Mouse (Mus musculus) limb, embryonic 11.5 days (tissue): ENCODE measurements around the gene Vamp5. TPM values are rescaled to one million over a fixed set of nuclear protein-coding genes. Genes with fewer than 3 reads are reported as not detected.

Experiments used
- ATAC-seq: fragments of 200-750 bp; cut with Nextera tagmentation; 2 replicates; pipeline ENCODE4 v1.8.0; 2017; ENCODE audit warnings: low read depth; ENCODE audit not compliant: insufficient number of reproducible peaks, low FRiP score, low TSS enrichment
- DNase-seq: peaks from one replicate; pipeline ENCODE4 v3.0.0-alpha.2; 2015; ENCODE audit warnings: low spot score
- H3K27ac ChIP-seq: fragments of 300-500 bp; sonication (generic); replicated peaks from 2 replicates; pipeline ENCODE4 v1.5.1; 2014; ENCODE audit warnings: low read depth, mild to moderate bottlenecking, low read length
- H3K27me3 ChIP-seq: fragments of 300-500 bp; sonication (generic); 2 replicates; pipeline ENCODE4 v1.6.1; 2014; ENCODE audit warnings: mild to moderate bottlenecking, low read length, mixed read lengths; ENCODE audit not compliant: control insufficient read depth, insufficient read depth
- H3K36me3 ChIP-seq: fragments of 300-500 bp; sonication (generic); 2 replicates; pipeline ENCODE4 v1.6.1; 2014; ENCODE audit warnings: mild to moderate bottlenecking, low read length, moderate library complexity, mixed read lengths; ENCODE audit not compliant: control insufficient read depth, insufficient read depth
- H3K4me1 ChIP-seq: fragments of 300-500 bp; sonication (generic); 2 replicates; pipeline ENCODE4 v1.6.1; 2014; ENCODE audit warnings: low read length, mixed read lengths; ENCODE audit not compliant: control insufficient read depth, insufficient read depth
- H3K4me2 ChIP-seq: fragments of 300-500 bp; sonication (generic); 2 replicates; pipeline ENCODE4 v1.6.1; 2014; ENCODE audit warnings: low read depth, mild to moderate bottlenecking, moderate library complexity; ENCODE audit not compliant: severe bottlenecking
- H3K4me3 ChIP-seq: fragments of 300-500 bp; sonication (generic); 2 replicates; pipeline ENCODE4 v1.5.1; 2014; ENCODE audit warnings: low read depth, low read length
- H3K9ac ChIP-seq: fragments of 300-500 bp; sonication (generic); 2 replicates; pipeline ENCODE4 v1.6.1; 2014; ENCODE audit warnings: mild to moderate bottlenecking, low read length
- H3K9me3 ChIP-seq: fragments of 300-500 bp; sonication (generic); 2 replicates; pipeline ENCODE4 v1.6.1; 2016; ENCODE audit warnings: low read length; ENCODE audit not compliant: control insufficient read depth
- WGBS: fragments of 180-500 bp; shearing (Covaris S2); extraction: QIAGEN DNeasy Blood & Tissue Kit; methylation state at CpG from one replicate; pipeline ENCODE4 v1.1.7; 2014; 5-methylcytosine and 5-hydroxymethylcytosine counted together
- polyA plus RNA-seq: library from polyadenylated mRNA; unstranded; fragments of >200 nt; fragmentation: Nextera tagmentation; extraction: Ambion mirVana; gene quantifications from 2 replicates; pipeline ENCODE4 v1.2.1, GENCODE M21; 2014

The Vamp5 gene
- polyA plus RNA-seq, 1 experiment from 2014 or later, result 17.0 TPM

GRCm38 (mm10) chr6:72333111-72333510 lies 47.2 kb downstream of the Vamp5 start:
- DNase-seq (no peak), ATAC-seq (no peak)
- peaks cover 22% of the 10 kb centered on the region for H3K36me3 ChIP-seq
- no peak overlapping the region for H3K4me2 ChIP-seq
- no peaks in the 10 kb centered on the region for H3K4me1 ChIP-seq
- H3K27ac ChIP-seq, result no peak overlapping the region
- no peaks in the 10 kb centered on the region for H3K9me3 ChIP-seq
- no peak overlapping the region for H3K4me3 ChIP-seq
- 82% methylated on average over 5 of the region's 5 CpGs for WGBS
- H3K27me3 ChIP-seq, result no peaks in the 10 kb centered on the region
- H3K9ac ChIP-seq, result no peak overlapping the region

- Histone ChIP-seq H3K4me2 (no peak overlapping the region), H3K36me3 (peaks cover 27% of the 10 kb centered on the region), H3K27me3 (no peaks in the 10 kb centered on the region), H3K9ac (no peak overlapping the region), H3K4me1 (no peaks in the 10 kb centered on the region), H3K27ac (no peak overlapping the region), H3K4me3 (no peak overlapping the region), H3K9me3 (no peaks in the 10 kb centered on the region)
- no peak for ATAC-seq
- DNase-seq, result no peak
- WGBS, result 94% methylated on average over 4 of the region's 4 CpGs
Measured at GRCm38 (mm10) chr6:72330133-72330532, 50.1 kb downstream of the Vamp5 start.

- Histone ChIP-seq H3K36me3 (peaks cover 29% of the 10 kb centered on the region), H3K4me1 (no peaks in the 10 kb centered on the region), H3K27ac (no peak overlapping the region), H3K27me3 (no peaks in the 10 kb centered on the region), H3K9me3 (no peaks in the 10 kb centered on the region), H3K9ac (no peak overlapping the region), H3K4me3 (no peak overlapping the region), H3K4me2 (no peak overlapping the region)
- no peak for ATAC-seq
- DNase-seq, result no peak
- WGBS, result 91% methylated on average over 5 of the region's 5 CpGs
Measured at GRCm38 (mm10) chr6:72329019-72329418, 51.2 kb downstream of the Vamp5 start.

- Histone ChIP-seq H3K4me1 (no peaks in the 10 kb centered on the region), H3K9me3 (no peaks in the 10 kb centered on the region), H3K4me3 (no peak overlapping the region), H3K36me3 (peaks cover 22% of the 10 kb centered on the region), H3K9ac (no peak overlapping the region), H3K4me2 (no peak overlapping the region), H3K27ac (no peak overlapping the region), H3K27me3 (no peaks in the 10 kb centered on the region)
- DNase-seq (no peak), ATAC-seq (no peak)
- WGBS, result 82% methylated on average over 6 of the region's 6 CpGs
Measured at GRCm38 (mm10) chr6:72326274-72326673, 54.0 kb downstream of the Vamp5 start.

- Histone ChIP-seq H3K9ac (no peak overlapping the region), H3K4me3 (no peak overlapping the region), H3K36me3 (peaks cover 21% of the 10 kb centered on the region; the same call in 1 of the 2 replicates), H3K4me2 (no peak overlapping the region), H3K27ac (no peak overlapping the region), H3K9me3 (no peaks in the 10 kb centered on the region), H3K27me3 (no peaks in the 10 kb centered on the region), H3K4me1 (no peaks in the 10 kb centered on the region)
- no peak for ATAC-seq
- 91% methylated on average over 6 of the region's 6 CpGs for WGBS
- DNase-seq, result no peak
Measured at GRCm38 (mm10) chr6:72323786-72324508, 56.3 kb downstream of the Vamp5 start.

- H3K27ac ChIP-seq, result no peak overlapping the region
- H3K9me3 ChIP-seq, result no peaks in the 10 kb centered on the region
- DNase-seq (no peak), ATAC-seq (no peak)
- WGBS, result 92% methylated on average over 3 of the region's 3 CpGs
- H3K4me1 ChIP-seq, result no peaks in the 10 kb centered on the region
- no peak overlapping the region for H3K4me2 ChIP-seq
- peaks cover 27% of the 10 kb centered on the region for H3K36me3 ChIP-seq
- H3K9ac ChIP-seq, result no peak overlapping the region
- H3K4me3 ChIP-seq, result no peak overlapping the region
- H3K27me3 ChIP-seq, result no peaks in the 10 kb centered on the region
Measured at GRCm38 (mm10) chr6:72322936-72323335, 57.3 kb downstream of the Vamp5 start.

- peak; percentile 48 for DNase-seq
- 89% methylated on average over 11 of the region's 11 CpGs for WGBS
- no peak for ATAC-seq
Measured at GRCm38 (mm10) chr6:72319019-72319418, 61.2 kb downstream of the Vamp5 start.

More at GRCm38 (mm10) chr6:72319019-72319418, 61.2 kb downstream of the Vamp5 start:
- Histone ChIP-seq H3K4me1 (no peaks in the 10 kb centered on the region), H3K4me2 (no peak overlapping the region), H3K27ac (no peak overlapping the region), H3K9ac (no peak overlapping the region), H3K9me3 (no peaks in the 10 kb centered on the region), H3K4me3 (no peak overlapping the region), H3K36me3 (peaks cover 16% of the 10 kb centered on the region), H3K27me3 (no peaks in the 10 kb centered on the region)
